Mouse (Mus musculus) lung, embryonic 15.5 days (tissue): ENCODE results near the gene Ddx56. TPM values are rescaled to one million over a fixed set of nuclear protein-coding genes. Genes with fewer than 3 reads are reported as not detected.

Experiments used
- ATAC-seq: fragments of 200-750 bp; cut with Nextera tagmentation; 2 replicates; pipeline ENCODE4 v1.8.0; 2017; ENCODE audit warnings: moderate number of reproducible peaks, borderline replicate concordance; ENCODE audit not compliant: low FRiP score, low TSS enrichment; ENCODE audit errors: extremely low read depth
- H3K27ac ChIP-seq: fragments of 300-500 bp; sonication (generic); 2 replicates; pipeline ENCODE4 v1.5.1; 2015; ENCODE audit warnings: moderate library complexity, mild to moderate bottlenecking, inconsistent platforms
- H3K27me3 ChIP-seq: fragments of 300-500 bp; sonication (generic); 2 replicates; pipeline ENCODE4 v1.6.1; 2015; ENCODE audit warnings: inconsistent platforms
- H3K36me3 ChIP-seq: fragments of 300-500 bp; sonication (generic); 2 replicates; pipeline ENCODE4 v1.6.1; 2015; ENCODE audit warnings: inconsistent platforms
- H3K4me1 ChIP-seq: fragments of 300-500 bp; sonication (generic); 2 replicates; pipeline ENCODE4 v1.6.1; 2015; ENCODE audit warnings: inconsistent platforms
- H3K4me2 ChIP-seq: fragments of 300-500 bp; sonication (generic); 2 replicates; pipeline ENCODE4 v1.6.1; 2015; ENCODE audit warnings: inconsistent platforms, mild to moderate bottlenecking, moderate library complexity
- H3K4me3 ChIP-seq: fragments of 300-500 bp; sonication (generic); 2 replicates; pipeline ENCODE4 v1.5.1; 2015; ENCODE audit warnings: mild to moderate bottlenecking, inconsistent platforms
- H3K9ac ChIP-seq: fragments of 300-500 bp; sonication (generic); 2 replicates; pipeline ENCODE4 v1.6.1; 2015; ENCODE audit warnings: inconsistent platforms
- H3K9me3 ChIP-seq: fragments of 300-500 bp; sonication (generic); 2 replicates; pipeline ENCODE4 v1.6.1; 2016; ENCODE audit warnings: inconsistent platforms
- WGBS: fragments of 180-500 bp; shearing (Covaris S2); methylation state at CpG from one replicate; pipeline ENCODE4 v1.1.7; 2015; 5-methylcytosine and 5-hydroxymethylcytosine counted together
- polyA plus RNA-seq: library from polyadenylated mRNA; unstranded; fragments of >200 nt; fragmentation: Nextera tagmentation; extraction: Ambion mirVana; gene quantifications from 2 replicates; pipeline ENCODE4 v1.2.1, GENCODE M21; 2015

Gene Ddx56
- polyA plus RNA-seq, 1 experiment from 2014 or later: 89.7 TPM

- peak overlapping the region; percentile 68 for H3K4me2 ChIP-seq
- peak overlapping the region; percentile 60 for H3K9ac ChIP-seq
- no peaks in the 10 kb centered on the region for H3K27me3 ChIP-seq
- no peaks in the 10 kb centered on the region for H3K9me3 ChIP-seq
- peak overlapping the region; percentile 85 for H3K27ac ChIP-seq
- peaks cover 7% of the 10 kb centered on the region for H3K4me1 ChIP-seq
- H3K36me3 ChIP-seq: peaks cover 5% of the 10 kb centered on the region
- ATAC-seq: no peak; the same call in 1 of the 2 replicates
- 11% methylated on average over 33 of the region's 33 CpGs for WGBS
- peak overlapping the region; percentile 67 for H3K4me3 ChIP-seq
Measured at GRCm38 (mm10) chr11:6292116-6292987, 24.8 kb upstream of the Ddx56 start.

- H3K36me3 ChIP-seq: no peaks in the 10 kb centered on the region
- peak; percentile 99 for ATAC-seq
- peak within 1 kb of the TSS; percentile 85 for H3K27ac ChIP-seq
- peak within 1 kb of the TSS; percentile 67 for H3K4me3 ChIP-seq
- no peaks in the 10 kb centered on the region for H3K9me3 ChIP-seq
- WGBS: under 1% methylated on average over 77 of the region's 77 CpGs
- peaks cover 7% of the 10 kb centered on the region for H3K4me1 ChIP-seq
- H3K27me3 ChIP-seq: no peaks in the 10 kb centered on the region
- peak within 1 kb of the TSS; percentile 68 for H3K4me2 ChIP-seq
- H3K9ac ChIP-seq: peak within 1 kb of the TSS; percentile 60
Measured at GRCm38 (mm10) chr11:6291401-6292115, 24.0 kb upstream of the Ddx56 start, which contains the start of gene Ogdh. Ogdh (plus strand) TSS chr11:6291633.

DNA sequence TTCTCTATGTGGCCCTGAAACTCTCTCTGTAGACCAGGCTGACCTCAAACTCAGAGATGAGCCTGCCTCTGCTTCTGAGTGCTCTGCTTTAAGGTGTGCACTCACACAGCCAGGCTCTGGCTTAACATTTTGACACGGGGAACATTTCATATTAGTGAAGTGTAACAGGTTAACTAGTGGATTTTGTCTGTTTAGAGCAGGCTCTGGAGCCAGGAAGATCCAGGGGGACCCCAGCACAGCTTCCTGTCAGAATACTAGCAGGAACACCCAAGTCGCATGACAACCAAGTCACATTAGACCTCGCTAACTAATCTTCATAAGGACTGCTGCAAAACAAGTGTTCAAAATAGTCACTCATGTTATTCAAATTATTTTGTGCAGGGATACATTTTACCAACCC lies 23.3 kb upstream of the Ddx56 start:
- Histone ChIP-seq H3K27me3 (no peaks in the 10 kb centered on the region), H3K36me3 (no peaks in the 10 kb centered on the region), H3K27ac (peak overlapping the region; percentile 85; the same call in 1 of the 2 replicates), H3K9ac (peak overlapping the region; percentile 60), H3K9me3 (no peaks in the 10 kb centered on the region), H3K4me3 (peak overlapping the region; percentile 67), H3K4me1 (peaks cover 7% of the 10 kb centered on the region), H3K4me2 (peak overlapping the region; percentile 52)
- no peak for ATAC-seq
- 19% methylated on average over 3 of the region's 3 CpGs for WGBS

- peaks cover 7% of the 10 kb centered on the region for H3K4me1 ChIP-seq
- WGBS: 89% methylated on average over 3 of the region's 3 CpGs
- ATAC-seq: no peak
Measured at GRCm38 (mm10) chr11:6290138-6290537, 22.6 kb upstream of the Ddx56 start.

GRCm38 (mm10) chr11:6282940-6283339 lies 15.4 kb upstream of the Ddx56 start:
- Histone ChIP-seq H3K27me3 (no peaks in the 10 kb centered on the region), H3K4me3 (no peak overlapping the region), H3K36me3 (no peaks in the 10 kb centered on the region), H3K9me3 (no peaks in the 10 kb centered on the region), H3K9ac (no peak overlapping the region), H3K27ac (no peak overlapping the region), H3K4me1 (no peaks in the 10 kb centered on the region), H3K4me2 (no peak overlapping the region)
- 66% methylated on average over 3 of the region's 3 CpGs for WGBS
- no peak for ATAC-seq

More at GRCm38 (mm10) chr11:6290138-6290537, 22.6 kb upstream of the Ddx56 start:
- Histone ChIP-seq H3K27ac (no peak overlapping the region), H3K27me3 (no peaks in the 10 kb centered on the region), H3K4me3 (no peak overlapping the region), H3K36me3 (no peaks in the 10 kb centered on the region), H3K9ac (no peak overlapping the region), H3K9me3 (no peaks in the 10 kb centered on the region), H3K4me2 (no peak overlapping the region)

DNA sequence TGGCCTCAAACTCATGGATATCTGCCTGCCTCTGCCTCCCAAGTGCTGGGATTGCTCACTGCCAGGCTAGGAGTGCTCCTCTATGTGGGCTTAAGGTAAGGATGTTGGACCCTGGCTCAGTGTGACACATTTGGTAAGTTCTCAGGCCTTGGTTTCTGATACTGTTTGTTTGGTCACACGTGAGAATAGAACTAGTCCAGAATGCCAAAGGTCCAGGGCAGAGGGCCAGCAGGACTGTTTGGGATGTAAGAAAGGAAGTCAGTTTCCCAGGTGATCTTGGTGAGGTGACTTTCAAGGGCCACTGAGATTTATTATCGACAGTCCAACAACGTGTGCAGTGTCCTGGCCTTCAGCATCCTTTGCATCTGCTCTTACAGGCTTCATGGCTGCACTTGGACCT lies 8.9 kb upstream of the Ddx56 start:
- no peaks in the 10 kb centered on the region for H3K27me3 ChIP-seq
- no peak overlapping the region for H3K9ac ChIP-seq
- no peak overlapping the region for H3K27ac ChIP-seq
- H3K9me3 ChIP-seq: no peaks in the 10 kb centered on the region
- no peak overlapping the region for H3K4me3 ChIP-seq
- H3K4me2 ChIP-seq: no peak overlapping the region
- H3K36me3 ChIP-seq: peaks cover 8% of the 10 kb centered on the region
- WGBS: 77% methylated on average over 3 of the region's 3 CpGs
- peaks cover 13% of the 10 kb centered on the region for H3K4me1 ChIP-seq
- no peak for ATAC-seq

DNA sequence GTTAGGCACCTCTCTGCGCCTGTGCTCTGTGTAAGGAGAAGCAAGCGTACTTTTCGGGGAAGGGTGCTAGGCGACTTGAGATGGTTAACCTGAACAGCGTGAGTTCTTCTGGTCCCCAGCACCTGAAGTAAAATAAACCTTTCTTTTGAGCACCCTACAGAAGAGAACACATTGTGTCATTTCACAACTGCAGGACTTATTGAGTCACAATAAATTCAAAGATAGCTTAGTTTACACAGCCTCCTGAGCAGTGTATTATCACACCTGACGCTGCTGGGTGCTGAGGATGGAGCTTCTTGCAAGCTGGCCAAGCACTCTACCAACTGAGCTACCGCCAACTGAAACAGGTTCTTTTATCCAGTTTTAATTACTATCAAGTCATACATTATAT lies 7.5 kb upstream of the Ddx56 start:
- Histone ChIP-seq H3K27me3 (no peaks in the 10 kb centered on the region), H3K9me3 (no peaks in the 10 kb centered on the region), H3K4me3 (peak overlapping the region; percentile 83), H3K4me2 (peak overlapping the region; percentile 86), H3K27ac (peak overlapping the region; percentile 45; the same call in 1 of the 2 replicates), H3K4me1 (peaks cover 13% of the 10 kb centered on the region), H3K36me3 (peaks cover 19% of the 10 kb centered on the region), H3K9ac (peak overlapping the region; percentile 45)
- 25% methylated on average over 7 of the region's 7 CpGs for WGBS
- peak; percentile 11; the same call in 1 of the 2 replicates for ATAC-seq

- peak; percentile 97 for ATAC-seq
- H3K4me2 ChIP-seq: peak within 1 kb of the TSS; percentile 86
- H3K9me3 ChIP-seq: no peaks in the 10 kb centered on the region
- peak within 1 kb of the TSS; percentile 45; the same call in 1 of the 2 replicates for H3K27ac ChIP-seq
- under 1% methylated on average over 39 of the region's 39 CpGs for WGBS
- H3K9ac ChIP-seq: peak within 1 kb of the TSS; percentile 82
- peaks cover 19% of the 10 kb centered on the region for H3K36me3 ChIP-seq
- H3K27me3 ChIP-seq: no peaks in the 10 kb centered on the region
- H3K4me3 ChIP-seq: peak within 1 kb of the TSS; percentile 83
- H3K4me1 ChIP-seq: peaks cover 13% of the 10 kb centered on the region
Measured at GRCm38 (mm10) chr11:6274387-6275093, 7.0 kb upstream of the Ddx56 start, which contains the start of gene Tmed4. Tmed4 (minus strand) TSS chr11:6274870.

DNA sequence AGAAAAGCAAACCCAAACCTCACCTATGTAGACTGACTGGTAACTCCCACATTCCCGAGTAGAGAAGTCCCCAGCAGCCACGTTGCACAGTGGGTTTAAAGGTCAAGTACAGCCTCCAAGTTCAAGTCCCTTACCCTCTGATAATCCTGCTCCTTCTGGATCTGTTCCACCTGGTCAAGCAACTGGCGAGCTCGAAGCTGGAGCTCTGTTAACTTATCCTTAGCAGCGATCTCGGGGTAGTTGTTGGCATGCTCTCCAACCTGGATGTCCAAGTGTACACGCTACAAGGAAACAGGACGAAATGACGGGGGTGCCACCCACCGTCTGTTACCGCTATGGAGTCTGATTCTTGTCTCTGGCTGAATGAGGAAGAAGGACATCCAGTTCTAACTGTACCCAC lies 6.0 kb upstream of the Ddx56 start:
- no peak for ATAC-seq
- Histone ChIP-seq H3K4me3 (peak overlapping the region; percentile 83), H3K27me3 (no peaks in the 10 kb centered on the region), H3K4me2 (peak overlapping the region; percentile 86), H3K36me3 (peaks cover 19% of the 10 kb centered on the region), H3K9me3 (no peaks in the 10 kb centered on the region), H3K27ac (no peak overlapping the region), H3K4me1 (peaks cover 13% of the 10 kb centered on the region), H3K9ac (peak overlapping the region; percentile 82)
- WGBS: 41% methylated on average over 11 of the region's 11 CpGs

GRCm38 (mm10) chr11:6266621-6267020 lies 951 bp downstream of the Ddx56 start:
- H3K9me3 ChIP-seq: no peaks in the 10 kb centered on the region
- H3K27ac ChIP-seq: no peak overlapping the region
- no peak for ATAC-seq
- peaks cover 62% of the 10 kb centered on the region for H3K36me3 ChIP-seq
- peak overlapping the region; percentile 87 for H3K4me2 ChIP-seq
- no peaks in the 10 kb centered on the region for H3K27me3 ChIP-seq
- 61% methylated on average over 9 of the region's 9 CpGs for WGBS
- peaks cover 8% of the 10 kb centered on the region for H3K4me1 ChIP-seq
- H3K9ac ChIP-seq: peak overlapping the region; percentile 79
- peak overlapping the region; percentile 76 for H3K4me3 ChIP-seq

DNA sequence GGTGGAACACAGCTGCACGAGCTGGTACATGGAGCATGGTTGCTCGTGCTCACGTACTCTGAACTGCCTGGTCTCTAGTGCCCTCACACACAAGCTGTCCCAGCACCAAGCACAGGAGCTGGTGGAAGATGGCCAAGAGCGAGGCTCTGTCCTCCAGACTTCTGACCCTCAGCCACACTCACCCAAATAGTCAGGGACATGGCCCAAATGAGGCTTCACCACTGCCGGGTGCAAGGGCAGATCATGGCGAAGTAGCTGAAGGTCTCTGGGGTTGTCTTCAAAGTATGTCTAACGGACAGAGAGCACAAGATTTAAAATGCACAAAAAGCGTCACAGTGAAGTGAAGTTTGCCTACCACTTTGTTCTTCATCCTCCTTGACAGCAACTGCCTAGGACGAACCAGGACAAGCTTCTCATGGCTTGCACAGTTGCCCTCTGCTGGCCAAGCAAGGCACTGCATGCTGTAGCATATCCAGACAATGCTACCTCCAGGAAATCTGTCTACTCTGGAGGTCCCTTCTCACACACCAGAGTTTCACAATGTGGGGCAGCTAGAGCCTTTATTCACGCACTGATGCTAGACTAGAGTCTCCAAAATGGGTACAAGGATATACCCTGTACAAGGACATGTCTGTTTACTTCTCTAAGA lies 6.0 kb downstream of the Ddx56 start:
- H3K27me3 ChIP-seq: no peaks in the 10 kb centered on the region
- peaks cover 87% of the 10 kb centered on the region for H3K36me3 ChIP-seq
- no peak overlapping the region for H3K9ac ChIP-seq
- peaks cover 4% of the 10 kb centered on the region for H3K4me1 ChIP-seq
- no peaks in the 10 kb centered on the region for H3K9me3 ChIP-seq
- no peak overlapping the region for H3K4me3 ChIP-seq
- peak; percentile 21; the same call in 1 of the 2 replicates for ATAC-seq
- H3K4me2 ChIP-seq: no peak overlapping the region
- 76% methylated on average over 10 of the region's 10 CpGs for WGBS
- no peak overlapping the region for H3K27ac ChIP-seq
